Mouse (Mus musculus) heart, adult 18-20 months (tissue): ENCODE measurements at regions not wholly inside any gene's neighbourhood (a gene's known extent, or its start where the extent isn't known, plus 50 kb on each side); places are given as distances from the start of the nearest gene placed in this dataset.

Experiments
- DNase-seq, 2 experiments: peaks; one replicate each; pipeline ENCODE4 v3.0.0; 2021 to 2022; ENCODE audit warnings: mixed read lengths in 1 of 2

GRCm38 (mm10) chr11:19670853-19671530, 253.2 kb upstream of the Spred2 start:
- peak; percentile 36 to 37 for DNase-seq

- no peak for DNase-seq
Observed at GRCm38 (mm10) chr11:19673012-19673411, 251.2 kb upstream of the Spred2 start.

GRCm38 (mm10) chr11:19676514-19676913, 247.7 kb upstream of the Spred2 start:
- no peak for DNase-seq

- no peak for DNase-seq
Observed at GRCm38 (mm10) chr11:19679041-19679440, 245.1 kb upstream of the Spred2 start.

GRCm38 (mm10) chr11:19679669-19680068, 244.5 kb upstream of the Spred2 start:
- no peak for DNase-seq

GRCm38 (mm10) chr11:19701198-19701597, 223.0 kb upstream of the Spred2 start:
- no peak for DNase-seq

GRCm38 (mm10) chr11:19708821-19709220, 215.4 kb upstream of the Spred2 start:
- DNase-seq, result no peak

GRCm38 (mm10) chr11:19709337-19709736, 214.8 kb upstream of the Spred2 start:
- DNase-seq, result no peak

- DNase-seq, result no peak
Observed at GRCm38 (mm10) chr11:19713091-19713490, 211.1 kb upstream of the Spred2 start.

- no peak for DNase-seq
Observed at GRCm38 (mm10) chr11:19713597-19713996, 210.6 kb upstream of the Spred2 start.

- DNase-seq, result no peak
Observed at GRCm38 (mm10) chr11:19714211-19714610, 210.0 kb upstream of the Spred2 start.

GRCm38 (mm10) chr11:19714888-19715595, 209.1 kb upstream of the Spred2 start:
- DNase-seq, result no peak

GRCm38 (mm10) chr11:19718165-19718564, 206.0 kb upstream of the Spred2 start:
- DNase-seq, result no peak

GRCm38 (mm10) chr11:19729031-19729430, 195.1 kb upstream of the Spred2 start:
- DNase-seq, result no peak

GRCm38 (mm10) chr11:19730747-19731146, 193.4 kb upstream of the Spred2 start:
- no peak for DNase-seq

- no peak for DNase-seq
Observed at GRCm38 (mm10) chr11:19736076-19736475, 188.1 kb upstream of the Spred2 start.

GRCm38 (mm10) chr11:19736926-19737325, 187.2 kb upstream of the Spred2 start:
- no peak for DNase-seq

GRCm38 (mm10) chr11:19737331-19737730, 186.8 kb upstream of the Spred2 start:
- peak; percentile 16 to 42 for DNase-seq

- DNase-seq, result no peak
Observed at GRCm38 (mm10) chr11:19737807-19738206, 186.4 kb upstream of the Spred2 start.

- no peak for DNase-seq
Observed at GRCm38 (mm10) chr11:19739527-19740151, 184.5 kb upstream of the Spred2 start.

GRCm38 (mm10) chr11:19740562-19740961, 183.6 kb upstream of the Spred2 start:
- DNase-seq, result no peak

GRCm38 (mm10) chr11:19747097-19747972, 176.8 kb upstream of the Spred2 start:
- DNase-seq, result no peak
